Mouse (Mus musculus): ENCODE data around the gene Kcnmb2. TPM values are rescaled to one million over a fixed set of nuclear protein-coding genes. Genes with fewer than 3 reads are reported as not detected.

Gene Kcnmb2
- 14.0 and 14.5 TPM in 2 replicates for polyA plus RNA-seq (2015; fragmentation: Nextera tagmentation; extraction: Ambion mirVana)

GRCm38 (mm10) chr3:31902504-31903330 is at the start of gene Kcnmb2:
Gene Kcnmb2 (plus strand): TSS chr3:31902507.
- H3K27me3 ChIP-seq = no peaks in the 10 kb centered on the region
- H3K4me2 ChIP-seq = peak within 1 kb of the TSS; percentile 69
- H3K27ac ChIP-seq = no peak within 1 kb of the TSS
- no peaks in the 10 kb centered on the region for H3K36me3 ChIP-seq
- H3K4me3 ChIP-seq = peak within 1 kb of the TSS; percentile 48
- H3K9ac ChIP-seq = peak within 1 kb of the TSS; percentile 67
- H3K4me1 ChIP-seq (replicated peaks) = peaks cover 22% of the 10 kb centered on the region
- peak; percentile 79 for ATAC-seq (ENCODE audit: low FRiP score)
- WGBS = 1% methylated on average over 22 of the region's 22 CpGs
- no peaks in the 10 kb centered on the region for H3K9me3 ChIP-seq

- peak; percentile 52 for ATAC-seq (ENCODE audit: low FRiP score)
- Histone ChIP-seq H3K4me2 (no peak overlapping the region), H3K27ac (no peak overlapping the region), H3K9ac (no peak overlapping the region), H3K4me1 (replicated peaks) (peaks cover 4% of the 10 kb centered on the region), H3K4me3 (no peak overlapping the region), H3K27me3 (no peaks in the 10 kb centered on the region), H3K9me3 (no peaks in the 10 kb centered on the region), H3K36me3 (no peaks in the 10 kb centered on the region)
- 32% methylated on average over 5 of the region's 5 CpGs for WGBS
Measured at GRCm38 (mm10) chr3:31863522-31863921, 38.8 kb upstream of the Kcnmb2 start.

GRCm38 (mm10) chr3:31864070-31864469 is 38.2 kb upstream of the Kcnmb2 start:
- Histone ChIP-seq H3K36me3 (no peaks in the 10 kb centered on the region), H3K9ac (no peak overlapping the region), H3K27ac (peak overlapping the region; percentile 44; the same call in 1 of the 2 replicates), H3K4me2 (no peak overlapping the region), H3K4me1 (replicated peaks) (peaks cover 4% of the 10 kb centered on the region), H3K4me3 (no peak overlapping the region), H3K27me3 (no peaks in the 10 kb centered on the region), H3K9me3 (no peaks in the 10 kb centered on the region)
- WGBS = 75% methylated on average over 3 of the region's 3 CpGs
- ATAC-seq (ENCODE audit: low FRiP score) = 0 out of 2 replicates have a peak, but pooled peaks have one; percentile 46

- ATAC-seq (ENCODE audit: low FRiP score) = no peak
- Histone ChIP-seq H3K4me2 (no peak overlapping the region), H3K9me3 (no peaks in the 10 kb centered on the region), H3K4me1 (replicated peaks) (no peaks in the 10 kb centered on the region), H3K27ac (no peak overlapping the region), H3K36me3 (no peaks in the 10 kb centered on the region), H3K27me3 (no peaks in the 10 kb centered on the region), H3K9ac (no peak overlapping the region), H3K4me3 (no peak overlapping the region)
- 88% methylated on average over 3 of the region's 3 CpGs for WGBS
Measured at GRCm38 (mm10) chr3:31871461-31871860, 30.8 kb upstream of the Kcnmb2 start.

- Histone ChIP-seq H3K9ac (no peak overlapping the region), H3K9me3 (0 out of 2 replicates have a peak, but pooled peaks cover 5% of the 10 kb centered on the region), H3K4me3 (no peak overlapping the region), H3K27me3 (no peaks in the 10 kb centered on the region), H3K36me3 (no peaks in the 10 kb centered on the region), H3K27ac (no peak overlapping the region), H3K4me2 (no peak overlapping the region), H3K4me1 (replicated peaks) (no peaks in the 10 kb centered on the region)
- peak; percentile 39; the same call in 1 of the 2 replicates for ATAC-seq (ENCODE audit: low FRiP score)
- WGBS = 31% methylated on average over 12 of the region's 12 CpGs
Measured at GRCm38 (mm10) chr3:31882621-31883131, 19.6 kb upstream of the Kcnmb2 start.

GRCm38 (mm10) chr3:31892653-31893052 is 9.7 kb upstream of the Kcnmb2 start:
- no peak overlapping the region for H3K4me3 ChIP-seq
- no peaks in the 10 kb centered on the region for H3K36me3 ChIP-seq
- no peak for ATAC-seq (ENCODE audit: low FRiP score)
- no peak overlapping the region for H3K27ac ChIP-seq
- no peaks in the 10 kb centered on the region for H3K9me3 ChIP-seq
- no peaks in the 10 kb centered on the region for H3K27me3 ChIP-seq
- H3K4me2 ChIP-seq = no peak overlapping the region
- no peak overlapping the region for H3K9ac ChIP-seq
- H3K4me1 ChIP-seq (replicated peaks) = no peaks in the 10 kb centered on the region
- 66% methylated on average over 2 of the region's 2 CpGs for WGBS

- Histone ChIP-seq H3K9me3 (no peaks in the 10 kb centered on the region), H3K27ac (no peak overlapping the region), H3K36me3 (no peaks in the 10 kb centered on the region), H3K9ac (peak overlapping the region; percentile 67), H3K27me3 (no peaks in the 10 kb centered on the region), H3K4me2 (peak overlapping the region; percentile 69), H3K4me3 (peak overlapping the region; percentile 48), H3K4me1 (replicated peaks) (peaks cover 22% of the 10 kb centered on the region)
- 0 out of 2 replicates have a peak, but pooled peaks have one; percentile 34 for ATAC-seq (ENCODE audit: low FRiP score)
- 3% methylated on average over 9 of the region's 9 CpGs for WGBS
Measured at GRCm38 (mm10) chr3:31903506-31903905, 1.2 kb downstream of the Kcnmb2 start.

GRCm38 (mm10) chr3:31904156-31904555 is 1.8 kb downstream of the Kcnmb2 start:
- Histone ChIP-seq H3K36me3 (no peaks in the 10 kb centered on the region), H3K9ac (no peak overlapping the region), H3K27me3 (no peaks in the 10 kb centered on the region), H3K27ac (no peak overlapping the region), H3K4me1 (replicated peaks) (peaks cover 22% of the 10 kb centered on the region), H3K4me2 (peak overlapping the region; percentile 69), H3K4me3 (peak overlapping the region; percentile 48), H3K9me3 (no peaks in the 10 kb centered on the region)
- ATAC-seq (ENCODE audit: low FRiP score) = no peak
- WGBS = 68% methylated on average over 5 of the region's 5 CpGs

- no peaks in the 10 kb centered on the region for H3K9me3 ChIP-seq
- 73% methylated on average over 5 of the region's 5 CpGs for WGBS
- H3K4me3 ChIP-seq = no peak overlapping the region
- no peaks in the 10 kb centered on the region for H3K36me3 ChIP-seq
- no peak overlapping the region for H3K27ac ChIP-seq
- H3K4me2 ChIP-seq = no peak overlapping the region
- ATAC-seq (ENCODE audit: low FRiP score) = no peak
- H3K9ac ChIP-seq = no peak overlapping the region
- H3K27me3 ChIP-seq = no peaks in the 10 kb centered on the region
- 0 out of 2 replicates have a peak, but pooled peaks cover 5% of the 10 kb centered on the region for H3K4me1 ChIP-seq (replicated peaks)
Measured at GRCm38 (mm10) chr3:31911168-31911567, 8.9 kb downstream of the Kcnmb2 start.

GRCm38 (mm10) chr3:31911690-31912089 is 9.4 kb downstream of the Kcnmb2 start:
- H3K27me3 ChIP-seq = no peaks in the 10 kb centered on the region
- ATAC-seq (ENCODE audit: low FRiP score) = no peak
- 0 out of 2 replicates have a peak, but pooled peaks cover 5% of the 10 kb centered on the region for H3K4me1 ChIP-seq (replicated peaks)
- H3K9ac ChIP-seq = no peak overlapping the region
- 74% methylated on average over 3 of the region's 3 CpGs for WGBS
- no peak overlapping the region for H3K4me2 ChIP-seq
- no peak overlapping the region for H3K27ac ChIP-seq
- H3K36me3 ChIP-seq = no peaks in the 10 kb centered on the region
- no peak overlapping the region for H3K4me3 ChIP-seq
- no peaks in the 10 kb centered on the region for H3K9me3 ChIP-seq

- Histone ChIP-seq H3K9me3 (no peaks in the 10 kb centered on the region), H3K27ac (no peak overlapping the region), H3K36me3 (no peaks in the 10 kb centered on the region), H3K4me3 (no peak overlapping the region), H3K4me1 (replicated peaks) (no peaks in the 10 kb centered on the region), H3K4me2 (no peak overlapping the region), H3K27me3 (no peaks in the 10 kb centered on the region), H3K9ac (no peak overlapping the region)
- 93% methylated on average over 1 of the region's 1 CpGs for WGBS
- ATAC-seq (ENCODE audit: low FRiP score) = no peak
Measured at GRCm38 (mm10) chr3:31928544-31928943, 26.2 kb downstream of the Kcnmb2 start.

- Histone ChIP-seq H3K9ac (no peak overlapping the region), H3K4me1 (replicated peaks) (no peaks in the 10 kb centered on the region), H3K36me3 (no peaks in the 10 kb centered on the region), H3K27ac (no peak overlapping the region), H3K4me3 (no peak overlapping the region), H3K9me3 (no peaks in the 10 kb centered on the region), H3K4me2 (no peak overlapping the region), H3K27me3 (no peaks in the 10 kb centered on the region)
- WGBS = 70% methylated on average over 1 of the region's 1 CpGs
- ATAC-seq (ENCODE audit: low FRiP score) = no peak; the same call in 1 of the 2 replicates
Measured at GRCm38 (mm10) chr3:31934704-31935103, 32.4 kb downstream of the Kcnmb2 start.

Data from hindbrain, embryonic 13.5 days (tissue).